21 mouse cellular contexts compared by ENCODE assay signal in genomic region chr11:118343629-118344028, GRCm38 (mm10). TPM values are rescaled to one million over a fixed set of nuclear protein-coding genes. Genes with fewer than 3 reads are reported as not detected.
"Had no signal": no experiment of that assay in that cellular context is flagged by ENCODE, and none has a peak within 500 bp of the region (broad histone marks: within the 10 kb centered on the region; RNA-seq: fewer than 3 reads in every experiment).

No protein-coding gene starts in this region.

- ATAC-seq: midbrain, embryonic 15.5 days had no signal

- DNase-seq: kidney, postnatal 14 days; kidney, postnatal 4 days; left cerebral cortex, postnatal 4 days; liver, embryonic 13.5 days; lung, adult 2 months; lung, postnatal 14 days; lung, postnatal 4 days; retina, postnatal 1 day; right cerebral cortex, postnatal 25 days; spleen, adult 18-20 months; thymus, adult 2 months; thymus, postnatal 14 days; thymus, postnatal 4 days had no signal

- H3K9me3 ChIP-seq: limb, embryonic 13.5 days; liver, embryonic 13.5 days; midbrain, embryonic 12.5 days; midbrain, embryonic 15.5 days; neural tube, embryonic 13.5 days; stomach, embryonic 15.5 days had no signal

- H3K27ac ChIP-seq: liver, embryonic 13.5 days; stomach, embryonic 15.5 days had no signal

- H3K36me3 ChIP-seq: liver, embryonic 13.5 days; midbrain, embryonic 12.5 days; midbrain, embryonic 15.5 days; neural tube, embryonic 13.5 days; stomach, embryonic 15.5 days had no signal

- H3K4me3 ChIP-seq: limb, embryonic 13.5 days; liver, embryonic 13.5 days; midbrain, embryonic 12.5 days; midbrain, embryonic 15.5 days; neural tube, embryonic 13.5 days; stomach, embryonic 15.5 days had no signal

- H3K4me2 ChIP-seq: limb, embryonic 13.5 days; liver, embryonic 13.5 days; midbrain, embryonic 12.5 days; midbrain, embryonic 15.5 days; neural tube, embryonic 13.5 days; stomach, embryonic 15.5 days had no signal

- H3K9ac ChIP-seq: limb, embryonic 13.5 days; liver, embryonic 13.5 days; midbrain, embryonic 12.5 days; midbrain, embryonic 15.5 days; neural tube, embryonic 13.5 days; stomach, embryonic 15.5 days had no signal

- H3K27me3 ChIP-seq: limb, embryonic 13.5 days; liver, embryonic 13.5 days; midbrain, embryonic 12.5 days; midbrain, embryonic 15.5 days; neural tube, embryonic 13.5 days; stomach, embryonic 15.5 days had no signal

RNA-seq across cellular contexts. Expression of gene Cep295nl, which starts 1.3 kb away (rescaled TPM):
- total RNA-seq: liver, adult 2 months; megakaryocyte progenitor cell, adult 5-6 weeks had no signal
- polyA plus RNA-seq: liver, adult 2 months; liver, embryonic 13.5 days; liver, embryonic 16.5 days had no signal
